Mouse (Mus musculus) embryonic facial prominence, embryonic 14.5 days (tissue): ENCODE results near the gene Olfr963. TPM values are rescaled to one million over a fixed set of nuclear protein-coding genes. Genes with fewer than 3 reads are reported as not detected.
"Not testable (repeated sequence)": the region's sequence is repeated elsewhere in the genome, so short reads cannot be mapped to it uniquely, and the experiment has no call there.

Experiments
- ATAC-seq: fragments of 200-750 bp; cut with Nextera tagmentation; 2 replicates; pipeline ENCODE4 v1.8.0; 2017; ENCODE audit warnings: low read depth, moderate number of reproducible peaks, moderate TSS enrichment
- DNase-seq: peaks from one replicate; pipeline ENCODE4 v3.0.0-alpha.2; 2015; ENCODE audit warnings: low spot score
- H3K27ac ChIP-seq: fragments of 300-500 bp; sonication (generic); replicated peaks from 2 replicates; pipeline ENCODE4 v1.5.1; 2014; ENCODE audit warnings: low read depth, mild to moderate bottlenecking, low read length, moderate library complexity
- H3K27me3 ChIP-seq: fragments of 300-500 bp; sonication (generic); replicated peaks from 2 replicates; pipeline ENCODE4 v1.6.1; 2014; ENCODE audit warnings: low read length; ENCODE audit not compliant: control insufficient read depth, insufficient read depth
- H3K36me3 ChIP-seq: fragments of 300-500 bp; sonication (generic); 2 replicates; pipeline ENCODE4 v1.6.1; 2014; ENCODE audit warnings: low read length, mixed read lengths; ENCODE audit not compliant: control insufficient read depth, insufficient read depth
- H3K4me1 ChIP-seq: fragments of 300-500 bp; sonication (generic); 2 replicates; pipeline ENCODE4 v1.6.1; 2014; ENCODE audit warnings: antibody characterized with exemption, low read length; ENCODE audit not compliant: control insufficient read depth, insufficient read depth
- H3K4me2 ChIP-seq: fragments of 300-500 bp; sonication (generic); 2 replicates; pipeline ENCODE4 v1.6.1; 2014; ENCODE audit warnings: low read depth, mild to moderate bottlenecking, low read length, moderate library complexity, mixed read lengths
- H3K4me3 ChIP-seq: fragments of 300-500 bp; sonication (generic); 2 replicates; pipeline ENCODE4 v1.5.1; 2014; ENCODE audit warnings: low read depth, mild to moderate bottlenecking, low read length
- H3K9ac ChIP-seq: fragments of 300-500 bp; sonication (generic); 2 replicates; pipeline ENCODE4 v1.6.1; 2014; ENCODE audit warnings: low read depth, mild to moderate bottlenecking, low read length, moderate library complexity, mixed read lengths
- H3K9me3 ChIP-seq: fragments of 300-500 bp; sonication (generic); 2 replicates; pipeline ENCODE4 v1.6.1; 2016; ENCODE audit warnings: low read length; ENCODE audit not compliant: control insufficient read depth
- WGBS: fragments of 180-500 bp; shearing (Covaris S2); extraction: QIAGEN DNeasy Blood & Tissue Kit; methylation state at CpG from one replicate; pipeline ENCODE4 v1.1.7; 2014; 5-methylcytosine and 5-hydroxymethylcytosine counted together
- polyA plus RNA-seq: library from polyadenylated mRNA; unstranded; fragments of >200 nt; fragmentation: Nextera tagmentation; extraction: Ambion mirVana; gene quantifications from 2 replicates; pipeline ENCODE4 v1.2.1, GENCODE M21; 2014

Olfr963 gene
- polyA plus RNA-seq, 1 experiment from 2014 or later, result not detected

DNA sequence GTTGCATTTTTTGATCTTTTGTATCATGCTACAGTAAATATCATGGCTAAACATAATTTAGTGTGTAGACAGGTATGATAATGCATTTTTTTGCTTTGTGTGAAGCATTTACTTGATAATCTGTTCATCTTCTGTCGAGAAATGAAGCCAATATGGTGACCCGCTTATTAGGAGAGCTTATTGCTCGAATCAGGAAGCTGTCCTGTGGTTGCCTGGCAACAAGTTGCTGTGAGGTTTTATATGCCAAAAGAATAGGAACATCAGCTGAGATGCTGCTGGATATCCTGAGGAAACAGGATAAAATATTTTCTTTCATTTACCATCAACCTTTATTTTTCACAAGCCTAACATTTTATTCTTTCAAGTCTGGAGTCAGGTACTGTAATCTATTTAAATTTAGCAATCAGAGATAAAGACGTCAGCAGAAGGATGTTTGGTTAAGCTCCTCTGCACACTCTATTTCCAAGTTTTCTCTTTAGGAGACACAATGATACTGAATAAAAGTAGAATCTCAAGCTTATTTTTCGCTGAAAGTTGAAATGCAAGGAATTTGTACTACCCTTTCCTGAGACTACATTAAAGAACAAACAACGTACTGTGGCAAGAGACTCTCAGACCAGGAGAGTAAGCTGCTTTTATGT is 12.1 kb upstream of the Olfr963 start:
- H3K4me2 ChIP-seq, result no peak overlapping the region
- ATAC-seq, result no peak
- no peaks in the 10 kb centered on the region for H3K36me3 ChIP-seq
- no peaks in the 10 kb centered on the region for H3K9me3 ChIP-seq
- H3K27me3 ChIP-seq, result no peaks in the 10 kb centered on the region
- no peak for DNase-seq
- H3K9ac ChIP-seq, result no peak overlapping the region
- 62% methylated on average over 6 of the region's 6 CpGs for WGBS
- no peak overlapping the region for H3K27ac ChIP-seq
- no peaks in the 10 kb centered on the region for H3K4me1 ChIP-seq
- H3K4me3 ChIP-seq, result no peak overlapping the region

DNA sequence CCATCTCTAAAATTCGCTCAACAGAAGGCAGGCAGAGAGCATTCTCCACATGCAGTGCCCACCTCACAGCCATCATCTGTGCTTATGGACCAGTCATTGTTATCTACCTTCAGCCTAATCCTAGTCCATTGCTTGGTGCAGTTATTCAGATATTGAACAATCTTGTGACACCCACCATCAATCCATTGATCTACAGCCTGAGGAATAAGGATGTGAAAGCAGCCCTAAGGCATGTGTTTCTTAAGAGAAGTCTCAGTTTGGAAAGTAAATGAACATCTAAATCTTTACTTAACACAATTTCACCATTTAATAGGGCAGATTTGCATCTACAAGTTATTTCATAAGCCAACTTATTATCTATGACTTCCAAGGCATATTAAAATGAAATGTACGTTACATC is 2.7 kb downstream of the Olfr963 start:
- Histone ChIP-seq H3K36me3 (no peaks in the 10 kb centered on the region), H3K4me3 (no peak overlapping the region), H3K27me3 (no peaks in the 10 kb centered on the region), H3K4me2 (no peak overlapping the region), H3K9me3 (no peaks in the 10 kb centered on the region), H3K27ac (no peak overlapping the region), H3K4me1 (no peaks in the 10 kb centered on the region), H3K9ac (no peak overlapping the region)
- WGBS, result 80% methylated on average over 2 of the region's 2 CpGs
- no peak for ATAC-seq
- no peak for DNase-seq

DNA sequence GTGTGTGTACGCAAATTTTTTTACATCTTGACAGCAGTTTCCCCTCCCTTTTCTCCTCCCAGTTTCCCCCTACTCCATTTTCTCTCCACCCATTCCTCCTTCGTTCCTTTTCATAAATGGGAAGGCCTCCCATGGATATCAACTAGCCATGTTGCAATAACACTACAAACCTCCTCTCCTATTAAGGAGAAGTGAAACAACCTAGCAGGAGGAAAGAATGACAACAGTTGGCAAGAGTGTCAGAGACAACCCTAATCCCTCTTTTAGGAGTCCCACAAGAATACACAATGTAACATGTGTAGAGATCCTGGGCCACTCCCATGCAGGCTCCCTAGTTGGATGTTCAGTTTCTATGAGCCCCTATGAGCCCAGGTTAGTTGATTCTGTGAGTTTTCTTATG is 7.8 kb downstream of the Olfr963 start:
- 74% methylated on average over 2 of the region's 2 CpGs for WGBS
- no peaks in the 10 kb centered on the region for H3K27me3 ChIP-seq
- H3K4me1 ChIP-seq, result no peaks in the 10 kb centered on the region
- H3K9me3 ChIP-seq, result no peaks in the 10 kb centered on the region
- no peak overlapping the region for H3K9ac ChIP-seq
- H3K27ac ChIP-seq, result no peak overlapping the region
- H3K4me2 ChIP-seq, result no peak overlapping the region
- H3K4me3 ChIP-seq, result no peak overlapping the region
- DNase-seq (no peak), ATAC-seq (no peak)
- H3K36me3 ChIP-seq, result no peaks in the 10 kb centered on the region

DNA sequence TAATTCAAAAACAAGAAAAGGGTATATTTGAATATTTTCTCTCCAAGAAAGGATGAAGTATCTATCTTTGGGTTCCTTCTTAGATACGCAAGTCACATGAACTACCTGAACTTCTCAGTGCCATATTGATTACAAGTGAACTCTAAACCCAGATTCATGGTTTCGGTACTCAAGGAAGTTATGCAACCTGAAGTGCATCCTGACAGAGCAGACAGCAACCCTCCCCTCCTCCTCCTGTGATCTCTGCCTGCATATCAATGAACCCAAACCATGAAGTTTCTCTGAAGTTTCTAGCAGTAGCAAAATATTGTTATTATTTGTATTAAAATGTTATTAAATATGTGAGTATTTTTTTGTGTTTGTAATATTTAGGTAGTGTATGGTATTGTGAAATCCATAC is 11.6 kb downstream of the Olfr963 start:
- Histone ChIP-seq H3K9me3 (no peaks in the 10 kb centered on the region), H3K4me2 (no peak overlapping the region), H3K9ac (no peak overlapping the region), H3K27ac (no peak overlapping the region), H3K4me1 (no peaks in the 10 kb centered on the region), H3K4me3 (no peak overlapping the region), H3K27me3 (no peaks in the 10 kb centered on the region), H3K36me3 (no peaks in the 10 kb centered on the region)
- DNase-seq, result no peak
- ATAC-seq, result no peak
- WGBS, result 92% methylated on average over 2 of the region's 2 CpGs

DNA sequence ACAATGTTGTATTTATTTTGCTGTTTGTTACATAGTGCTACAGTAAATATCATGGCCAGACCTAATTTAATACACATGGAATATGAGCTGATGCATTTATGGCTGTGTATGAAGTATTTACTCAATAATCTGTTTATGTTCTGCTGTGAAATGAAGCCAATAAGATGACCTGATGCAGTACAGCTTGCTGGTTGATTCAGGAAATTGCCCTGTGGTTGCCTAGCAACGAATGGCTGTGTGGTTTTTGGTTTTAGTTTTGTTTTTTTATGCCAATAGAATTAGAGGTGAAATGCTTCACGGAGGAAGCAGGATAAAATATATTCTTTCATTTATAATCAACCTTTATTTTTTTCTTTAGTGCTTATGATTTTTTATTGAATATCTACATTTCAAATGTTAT is 12.3 kb downstream of the Olfr963 start:
- ATAC-seq, result no peak
- 47% methylated on average over 2 of the region's 2 CpGs for WGBS
- DNase-seq, result peak; percentile 30
- H3K27me3 ChIP-seq, result no peaks in the 10 kb centered on the region
- no peak overlapping the region for H3K9ac ChIP-seq
- no peaks in the 10 kb centered on the region for H3K9me3 ChIP-seq
- H3K27ac ChIP-seq, result no peak overlapping the region
- no peak overlapping the region for H3K4me2 ChIP-seq
- H3K4me1 ChIP-seq, result no peaks in the 10 kb centered on the region
- no peaks in the 10 kb centered on the region for H3K36me3 ChIP-seq
- H3K4me3 ChIP-seq, result no peak overlapping the region

DNA sequence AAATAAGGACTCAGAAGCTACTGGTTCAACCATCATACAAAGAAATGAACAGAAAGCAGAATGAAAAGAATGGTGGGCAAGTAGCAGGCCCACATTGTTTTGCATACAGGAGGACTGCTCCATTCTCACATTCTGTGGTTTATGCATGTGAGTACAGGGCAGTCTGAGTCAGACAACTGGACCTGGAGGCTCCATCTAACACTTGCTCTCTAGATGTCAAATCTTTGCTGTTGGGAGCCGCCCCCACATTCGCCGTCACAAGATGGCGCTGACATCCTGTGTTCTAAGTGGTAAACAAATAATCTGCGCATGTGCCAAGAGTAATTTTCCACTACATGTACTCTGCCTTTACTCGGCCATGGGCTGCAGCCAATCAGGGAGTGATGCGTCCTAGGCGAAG is 34.1 kb downstream of the Olfr963 start:
- DNase-seq, H3K4me3 ChIP-seq, H3K9me3 ChIP-seq, H3K4me1 ChIP-seq, H3K4me2 ChIP-seq, H3K27ac ChIP-seq, H3K27me3 ChIP-seq, H3K9ac ChIP-seq, H3K36me3 ChIP-seq, ATAC-seq: not testable (repeated sequence)
- 86% methylated on average over 5 of the region's 8 CpGs for WGBS

DNA sequence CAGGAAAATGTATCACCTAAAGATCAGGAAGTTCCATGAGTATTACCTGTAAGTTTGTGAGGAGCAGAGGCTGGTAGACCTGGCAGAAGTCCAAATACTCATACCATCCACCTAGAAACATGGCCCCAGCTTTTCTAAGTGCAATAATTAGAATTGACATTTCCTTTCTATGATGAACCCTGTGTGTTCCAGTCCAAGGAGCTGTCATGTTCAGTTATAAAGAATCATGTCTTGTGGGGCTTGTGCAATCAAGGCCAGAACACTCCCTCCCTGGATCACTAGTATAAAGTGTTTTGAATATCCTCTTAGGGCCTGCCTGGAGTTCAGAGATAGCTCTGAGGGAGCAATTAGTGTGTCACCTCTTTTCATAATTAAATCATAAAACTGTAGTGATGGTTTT is 40.0 kb downstream of the Olfr963 start, which contains the start of gene Olfr149:
Gene Olfr149, minus strand, starts transcription at position 101 of the 400 bp plus-strand sequence.
- DNase-seq (peak; percentile 26), ATAC-seq (no peak)
- Histone ChIP-seq H3K27ac (no peak within 1 kb of the TSS), H3K4me2 (no peak within 1 kb of the TSS), H3K4me3 (no peak within 1 kb of the TSS), H3K9me3 (no peaks in the 10 kb centered on the region), H3K27me3 (no peaks in the 10 kb centered on the region), H3K36me3 (no peaks in the 10 kb centered on the region), H3K4me1 (no peaks in the 10 kb centered on the region), H3K9ac (no peak within 1 kb of the TSS)

DNA sequence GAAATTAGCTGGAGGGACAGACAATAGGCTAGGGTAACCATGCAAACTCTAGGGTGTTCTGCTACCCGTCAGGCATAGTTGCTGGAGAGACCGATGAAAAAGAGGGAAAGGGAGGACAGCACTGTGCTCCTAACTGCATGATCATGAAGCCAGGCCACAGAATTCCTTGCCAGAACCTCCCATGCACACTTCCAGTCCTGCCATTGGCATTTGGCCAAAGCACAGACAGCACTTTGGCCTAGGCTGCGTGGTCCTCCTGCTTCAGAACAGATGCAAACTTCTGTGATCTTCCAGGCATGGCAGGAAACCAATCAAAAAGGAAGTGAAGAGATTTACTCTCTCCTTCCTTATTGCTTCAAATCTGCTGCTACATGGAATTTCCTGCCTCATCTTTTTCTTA is 42.0 kb downstream of the Olfr963 start:
- H3K27me3 ChIP-seq, result no peaks in the 10 kb centered on the region
- DNase-seq (peak; percentile 14), ATAC-seq (no peak)
- no peaks in the 10 kb centered on the region for H3K4me1 ChIP-seq
- no peak overlapping the region for H3K4me3 ChIP-seq
- H3K4me2 ChIP-seq, result no peak overlapping the region
- no peaks in the 10 kb centered on the region for H3K36me3 ChIP-seq
- 59% methylated on average over 3 of the region's 3 CpGs for WGBS
- no peaks in the 10 kb centered on the region for H3K9me3 ChIP-seq
- no peak overlapping the region for H3K9ac ChIP-seq
- H3K27ac ChIP-seq, result no peak overlapping the region

DNA sequence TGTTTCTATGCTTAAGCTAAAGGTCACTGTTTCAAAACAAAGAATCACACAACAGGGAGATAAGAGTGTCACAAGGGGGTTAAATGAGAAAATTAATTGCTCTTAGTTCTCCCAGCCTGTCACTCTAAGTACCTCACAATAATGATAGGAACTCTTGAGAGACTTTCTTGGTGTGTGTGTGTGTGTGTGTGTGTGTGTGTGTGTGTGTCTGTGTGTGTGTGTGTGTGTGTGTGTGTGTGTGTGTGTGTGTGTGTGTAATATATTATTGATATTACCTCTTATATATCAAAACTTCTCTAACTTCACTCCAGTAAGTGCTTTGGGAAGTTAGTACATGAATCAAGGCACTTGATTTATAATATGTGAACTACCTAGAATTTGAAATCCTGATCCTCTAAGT is 44.0 kb downstream of the Olfr963 start, which contains the start of gene Olfr965:
Gene Olfr965, plus strand, starts transcription at position 301 of the 400 bp plus-strand sequence.
- ATAC-seq (no peak), DNase-seq (no peak)
- H3K4me3 ChIP-seq, result no peak within 1 kb of the TSS
- no peak within 1 kb of the TSS for H3K27ac ChIP-seq
- no peak within 1 kb of the TSS for H3K4me2 ChIP-seq
- no peaks in the 10 kb centered on the region for H3K9me3 ChIP-seq
- H3K27me3 ChIP-seq, result no peaks in the 10 kb centered on the region
- no peak within 1 kb of the TSS for H3K9ac ChIP-seq
- H3K4me1 ChIP-seq, result no peaks in the 10 kb centered on the region
- no peaks in the 10 kb centered on the region for H3K36me3 ChIP-seq
